Mouse (Mus musculus) liver, embryonic 11.5 days (tissue): ENCODE measurements around the gene C8b. TPM values are rescaled to one million over a fixed set of nuclear protein-coding genes. Genes with fewer than 3 reads are reported as not detected.

ENCODE experiments used
- ATAC-seq: fragments of 200-750 bp; cut with Nextera tagmentation; replicated peaks from 2 replicates; pipeline ENCODE4 v1.8.0; 2017; ENCODE audit warnings: moderate number of reproducible peaks, mild to moderate bottlenecking, moderate TSS enrichment, moderate library complexity; ENCODE audit not compliant: low FRiP score
- DNase-seq: peaks from one replicate; pipeline ENCODE4 v3.0.0-alpha.2; 2017; ENCODE audit warnings: low spot score
- H3K27ac ChIP-seq: fragments of 300-500 bp; sonication (generic); 2 replicates; pipeline ENCODE4 v1.5.1; 2014; ENCODE audit warnings: mild to moderate bottlenecking, low read depth, low read length, control low read depth
- H3K27me3 ChIP-seq: fragments of 300-500 bp; sonication (generic); replicated peaks from 2 replicates; pipeline ENCODE4 v1.6.1; 2014; ENCODE audit warnings: low read length, mixed read lengths; ENCODE audit not compliant: control insufficient read depth, insufficient read depth
- H3K36me3 ChIP-seq: fragments of 300-500 bp; sonication (generic); 2 replicates; pipeline ENCODE4 v1.6.1; 2014; ENCODE audit warnings: mild to moderate bottlenecking, low read length, moderate library complexity, mixed read lengths; ENCODE audit not compliant: control insufficient read depth, insufficient read depth
- H3K4me1 ChIP-seq: fragments of 300-500 bp; sonication (generic); replicated peaks from 2 replicates; pipeline ENCODE4 v1.6.1; 2014; ENCODE audit warnings: low read length, mixed read lengths; ENCODE audit not compliant: control insufficient read depth, insufficient read depth
- H3K4me2 ChIP-seq: fragments of 300-500 bp; sonication (generic); 2 replicates; pipeline ENCODE4 v1.6.1; 2014; ENCODE audit warnings: mild to moderate bottlenecking, control low read depth, moderate library complexity
- H3K4me3 ChIP-seq: fragments of 300-500 bp; sonication (generic); 2 replicates; pipeline ENCODE4 v1.5.1; 2014; ENCODE audit warnings: low read depth, low read length, control low read depth
- H3K9ac ChIP-seq: fragments of 300-500 bp; sonication (generic); 2 replicates; pipeline ENCODE4 v1.6.1; 2014; ENCODE audit warnings: low read depth, low read length, control low read depth
- H3K9me3 ChIP-seq: fragments of 300-500 bp; sonication (generic); 2 replicates; pipeline ENCODE4 v1.6.1; 2016; ENCODE audit warnings: low read length, inconsistent platforms, mixed read lengths; ENCODE audit not compliant: control insufficient read depth
- WGBS: fragments of 180-500 bp; shearing (Covaris S2); extraction: QIAGEN DNeasy Blood & Tissue Kit; methylation state at CpG from one replicate; pipeline ENCODE4 v1.1.7; 2014; 5-methylcytosine and 5-hydroxymethylcytosine counted together
- polyA plus RNA-seq: library from polyadenylated mRNA; unstranded; fragments of >200 nt; fragmentation: Nextera tagmentation; extraction: Ambion mirVana; gene quantifications from 2 replicates; pipeline ENCODE4 v1.2.1, GENCODE M21; 2014

C8b gene
- polyA plus RNA-seq, 1 experiment from 2014 or later, result 2.3 TPM

- Histone ChIP-seq H3K4me2 (no peak overlapping the region), H3K4me1 (no peaks in the 10 kb centered on the region), H3K4me3 (no peak overlapping the region), H3K27ac (no peak overlapping the region), H3K36me3 (no peaks in the 10 kb centered on the region; the same call in 1 of the 2 replicates), H3K27me3 (no peaks in the 10 kb centered on the region), H3K9ac (no peak overlapping the region), H3K9me3 (no peaks in the 10 kb centered on the region; the same call in 1 of the 2 replicates)
- WGBS, result 68% methylated on average over 4 of the region's 4 CpGs
- ATAC-seq, result no peak
- no peak for DNase-seq
Observed at GRCm38 (mm10) chr4:104818986-104819385, 52.9 kb downstream of the C8b start.

- no peaks in the 10 kb centered on the region; the same call in 1 of the 2 replicates for H3K9me3 ChIP-seq
- DNase-seq (no peak), ATAC-seq (no peak)
- no peak overlapping the region for H3K4me3 ChIP-seq
- no peak overlapping the region for H3K4me2 ChIP-seq
- no peak overlapping the region for H3K27ac ChIP-seq
- no peaks in the 10 kb centered on the region for H3K4me1 ChIP-seq
- no peaks in the 10 kb centered on the region; the same call in 1 of the 2 replicates for H3K36me3 ChIP-seq
- H3K9ac ChIP-seq, result no peak overlapping the region
- WGBS, result 58% methylated on average over 4 of the region's 4 CpGs
- no peaks in the 10 kb centered on the region for H3K27me3 ChIP-seq
Observed at GRCm38 (mm10) chr4:104819891-104820290, 53.8 kb downstream of the C8b start.

GRCm38 (mm10) chr4:104823597-104824101 is 57.5 kb downstream of the C8b start:
- WGBS, result 50% methylated on average over 4 of the region's 4 CpGs
- Histone ChIP-seq H3K9me3 (no peaks in the 10 kb centered on the region), H3K36me3 (no peaks in the 10 kb centered on the region; the same call in 1 of the 2 replicates), H3K9ac (no peak overlapping the region), H3K4me2 (no peak overlapping the region), H3K4me1 (no peaks in the 10 kb centered on the region), H3K27me3 (no peaks in the 10 kb centered on the region), H3K4me3 (no peak overlapping the region), H3K27ac (no peak overlapping the region; the same call in 1 of the 2 replicates)
- no peak for DNase-seq
- ATAC-seq, result no peak; the same call in 1 of the 2 replicates

- Histone ChIP-seq H3K27ac (no peak overlapping the region), H3K4me2 (no peak overlapping the region), H3K27me3 (no peaks in the 10 kb centered on the region), H3K36me3 (no peaks in the 10 kb centered on the region; the same call in 1 of the 2 replicates), H3K4me3 (no peak overlapping the region), H3K9me3 (no peaks in the 10 kb centered on the region), H3K9ac (no peak overlapping the region), H3K4me1 (no peaks in the 10 kb centered on the region)
- no peak for DNase-seq
- 71% methylated on average over 7 of the region's 7 CpGs for WGBS
- no peak for ATAC-seq
Observed at GRCm38 (mm10) chr4:104824381-104825077, 58.4 kb downstream of the C8b start.

- Histone ChIP-seq H3K9ac (no peak overlapping the region), H3K9me3 (no peaks in the 10 kb centered on the region), H3K4me1 (no peaks in the 10 kb centered on the region), H3K27me3 (no peaks in the 10 kb centered on the region), H3K27ac (no peak overlapping the region), H3K36me3 (no peaks in the 10 kb centered on the region), H3K4me3 (no peak overlapping the region), H3K4me2 (no peak overlapping the region)
- no peak for ATAC-seq
- DNase-seq, result no peak
- 71% methylated on average over 5 of the region's 5 CpGs for WGBS
Observed at GRCm38 (mm10) chr4:104828939-104829338, 62.8 kb downstream of the C8b start.

- Histone ChIP-seq H3K4me1 (no peaks in the 10 kb centered on the region), H3K4me2 (no peak overlapping the region), H3K27ac (no peak overlapping the region), H3K27me3 (no peaks in the 10 kb centered on the region), H3K9me3 (no peaks in the 10 kb centered on the region), H3K9ac (no peak overlapping the region), H3K4me3 (no peak overlapping the region), H3K36me3 (no peaks in the 10 kb centered on the region)
- ATAC-seq (no peak), DNase-seq (no peak)
- 63% methylated on average over 5 of the region's 5 CpGs for WGBS
Observed at GRCm38 (mm10) chr4:104835096-104835495, 69.0 kb downstream of the C8b start.

- Histone ChIP-seq H3K4me2 (no peak overlapping the region), H3K36me3 (no peaks in the 10 kb centered on the region), H3K4me1 (no peaks in the 10 kb centered on the region), H3K27ac (no peak overlapping the region), H3K9ac (no peak overlapping the region), H3K9me3 (no peaks in the 10 kb centered on the region), H3K27me3 (no peaks in the 10 kb centered on the region), H3K4me3 (no peak overlapping the region)
- no peak for DNase-seq
- WGBS, result 76% methylated on average over 2 of the region's 2 CpGs
- no peak for ATAC-seq
Observed at GRCm38 (mm10) chr4:104838342-104838741, 72.2 kb downstream of the C8b start.

- WGBS, result 93% methylated on average over 5 of the region's 5 CpGs
- Histone ChIP-seq H3K27me3 (no peaks in the 10 kb centered on the region), H3K4me1 (no peaks in the 10 kb centered on the region), H3K9me3 (no peaks in the 10 kb centered on the region), H3K4me3 (no peak overlapping the region), H3K36me3 (no peaks in the 10 kb centered on the region), H3K4me2 (no peak overlapping the region), H3K27ac (no peak overlapping the region), H3K9ac (no peak overlapping the region)
- ATAC-seq (no peak), DNase-seq (no peak)
Observed at GRCm38 (mm10) chr4:104842204-104842603, 76.1 kb downstream of the C8b start.

- Histone ChIP-seq H3K4me1 (no peaks in the 10 kb centered on the region), H3K9ac (no peak overlapping the region), H3K27me3 (no peaks in the 10 kb centered on the region), H3K36me3 (no peaks in the 10 kb centered on the region), H3K9me3 (no peaks in the 10 kb centered on the region), H3K4me3 (no peak overlapping the region), H3K27ac (no peak overlapping the region), H3K4me2 (no peak overlapping the region)
- DNase-seq (no peak), ATAC-seq (no peak)
- WGBS, result 63% methylated on average over 4 of the region's 4 CpGs
Observed at GRCm38 (mm10) chr4:104843546-104843945, 77.4 kb downstream of the C8b start.
